Mouse (Mus musculus): Measurements from ENCODE around the gene Lrrc17. TPM values are rescaled to one million over a fixed set of nuclear protein-coding genes. Genes with fewer than 3 reads are reported as not detected.

Gene Lrrc17
- polyA plus RNA-seq (2015; fragmentation: Nextera tagmentation; extraction: Ambion mirVana): 4.6 TPM in 2 replicates

GRCm38 (mm10) chr5:21543409-21544201 lies at the start of gene Lrrc17:
Lrrc17 (plus strand) TSS chr5:21543559.
- no peak within 1 kb of the TSS for H3K4me2 ChIP-seq (ENCODE audit: low read length)
- ATAC-seq: no peak

GRCm38 (mm10) chr5:21494781-21495180 lies 48.6 kb upstream of the Lrrc17 start:
- 74% methylated on average over 3 of the region's 3 CpGs for WGBS

More at GRCm38 (mm10) chr5:21543409-21544201, at the start of gene Lrrc17:
- Histone ChIP-seq H3K27ac (ENCODE audit: low read length) (no peak within 1 kb of the TSS), H3K9ac (ENCODE audit: low read depth, low read length) (no peak within 1 kb of the TSS), H3K4me1 (ENCODE audit: control insufficient read depth, insufficient read depth, low read length) (no peaks in the 10 kb centered on the region), H3K36me3 (ENCODE audit: control insufficient read depth, insufficient read depth, low read length) (no peaks in the 10 kb centered on the region), H3K9me3 (replicated peaks; ENCODE audit: control insufficient read depth, low read length, poor library complexity, severe bottlenecking) (no peaks in the 10 kb centered on the region), H3K4me3 (ENCODE audit: low read depth, low read length) (no peak within 1 kb of the TSS), H3K27me3 (ENCODE audit: control insufficient read depth, insufficient read depth, low read depth, low read length) (no peaks in the 10 kb centered on the region)
- 60% methylated on average over 17 of the region's 17 CpGs for WGBS

GRCm38 (mm10) chr5:21496321-21496720 lies 47.0 kb upstream of the Lrrc17 start:
- no peak overlapping the region for H3K4me3 ChIP-seq (ENCODE audit: low read depth, low read length)
- no peak overlapping the region for H3K27ac ChIP-seq (ENCODE audit: low read length)
- no peaks in the 10 kb centered on the region for H3K4me1 ChIP-seq (ENCODE audit: control insufficient read depth, insufficient read depth, low read length)
- ATAC-seq: no peak
- no peaks in the 10 kb centered on the region for H3K27me3 ChIP-seq (ENCODE audit: control insufficient read depth, insufficient read depth, low read depth, low read length)
- no peaks in the 10 kb centered on the region for H3K9me3 ChIP-seq (replicated peaks; ENCODE audit: control insufficient read depth, low read length, poor library complexity, severe bottlenecking)
- WGBS: 86% methylated on average over 6 of the region's 6 CpGs
- no peaks in the 10 kb centered on the region for H3K36me3 ChIP-seq (ENCODE audit: control insufficient read depth, insufficient read depth, low read length)
- H3K4me2 ChIP-seq (ENCODE audit: low read length): no peak overlapping the region
- no peak overlapping the region for H3K9ac ChIP-seq (ENCODE audit: low read depth, low read length)

More at GRCm38 (mm10) chr5:21494781-21495180, 48.6 kb upstream of the Lrrc17 start:
- H3K27ac ChIP-seq (ENCODE audit: low read length): no peak overlapping the region
- no peaks in the 10 kb centered on the region for H3K9me3 ChIP-seq (replicated peaks; ENCODE audit: control insufficient read depth, low read length, poor library complexity, severe bottlenecking)
- no peaks in the 10 kb centered on the region for H3K36me3 ChIP-seq (ENCODE audit: control insufficient read depth, insufficient read depth, low read length)
- no peak overlapping the region for H3K4me2 ChIP-seq (ENCODE audit: low read length)
- no peak for ATAC-seq
- H3K4me3 ChIP-seq (ENCODE audit: low read depth, low read length): no peak overlapping the region
- no peak overlapping the region for H3K9ac ChIP-seq (ENCODE audit: low read depth, low read length)
- H3K27me3 ChIP-seq (ENCODE audit: control insufficient read depth, insufficient read depth, low read depth, low read length): no peaks in the 10 kb centered on the region
- H3K4me1 ChIP-seq (ENCODE audit: control insufficient read depth, insufficient read depth, low read length): no peaks in the 10 kb centered on the region

- Histone ChIP-seq H3K4me3 (ENCODE audit: low read depth, low read length) (no peak overlapping the region), H3K4me2 (ENCODE audit: low read length) (no peak overlapping the region), H3K9me3 (replicated peaks; ENCODE audit: control insufficient read depth, low read length, poor library complexity, severe bottlenecking) (no peaks in the 10 kb centered on the region), H3K4me1 (ENCODE audit: control insufficient read depth, insufficient read depth, low read length) (no peaks in the 10 kb centered on the region), H3K36me3 (ENCODE audit: control insufficient read depth, insufficient read depth, low read length) (no peaks in the 10 kb centered on the region), H3K27ac (ENCODE audit: low read length) (no peak overlapping the region), H3K27me3 (ENCODE audit: control insufficient read depth, insufficient read depth, low read depth, low read length) (no peaks in the 10 kb centered on the region), H3K9ac (ENCODE audit: low read depth, low read length) (no peak overlapping the region)
- WGBS: 65% methylated on average over 3 of the region's 3 CpGs
- ATAC-seq: no peak
Measured at GRCm38 (mm10) chr5:21496881-21497280, 46.5 kb upstream of the Lrrc17 start.

GRCm38 (mm10) chr5:21498490-21498889 lies 44.9 kb upstream of the Lrrc17 start:
- no peaks in the 10 kb centered on the region for H3K27me3 ChIP-seq (ENCODE audit: control insufficient read depth, insufficient read depth, low read depth, low read length)
- H3K9ac ChIP-seq (ENCODE audit: low read depth, low read length): no peak overlapping the region
- WGBS: 88% methylated on average over 2 of the region's 2 CpGs

GRCm38 (mm10) chr5:21498925-21499324 lies 44.4 kb upstream of the Lrrc17 start:
- Histone ChIP-seq H3K9ac (ENCODE audit: low read depth, low read length) (no peak overlapping the region), H3K27ac (ENCODE audit: low read length) (no peak overlapping the region), H3K27me3 (ENCODE audit: control insufficient read depth, insufficient read depth, low read depth, low read length) (no peaks in the 10 kb centered on the region), H3K9me3 (replicated peaks; ENCODE audit: control insufficient read depth, low read length, poor library complexity, severe bottlenecking) (no peaks in the 10 kb centered on the region), H3K4me1 (ENCODE audit: control insufficient read depth, insufficient read depth, low read length) (no peaks in the 10 kb centered on the region), H3K36me3 (ENCODE audit: control insufficient read depth, insufficient read depth, low read length) (no peaks in the 10 kb centered on the region), H3K4me3 (ENCODE audit: low read depth, low read length) (no peak overlapping the region), H3K4me2 (ENCODE audit: low read length) (no peak overlapping the region)
- no peak for ATAC-seq
- WGBS: 83% methylated on average over 11 of the region's 11 CpGs

More at GRCm38 (mm10) chr5:21498490-21498889, 44.9 kb upstream of the Lrrc17 start:
- Histone ChIP-seq H3K4me2 (ENCODE audit: low read length) (no peak overlapping the region), H3K4me3 (ENCODE audit: low read depth, low read length) (no peak overlapping the region), H3K9me3 (replicated peaks; ENCODE audit: control insufficient read depth, low read length, poor library complexity, severe bottlenecking) (no peaks in the 10 kb centered on the region), H3K36me3 (ENCODE audit: control insufficient read depth, insufficient read depth, low read length) (no peaks in the 10 kb centered on the region), H3K4me1 (ENCODE audit: control insufficient read depth, insufficient read depth, low read length) (no peaks in the 10 kb centered on the region), H3K27ac (ENCODE audit: low read length) (no peak overlapping the region)
- ATAC-seq: no peak

GRCm38 (mm10) chr5:21500133-21500532 lies 43.2 kb upstream of the Lrrc17 start:
- Histone ChIP-seq H3K4me1 (ENCODE audit: control insufficient read depth, insufficient read depth, low read length) (no peaks in the 10 kb centered on the region), H3K4me3 (ENCODE audit: low read depth, low read length) (no peak overlapping the region), H3K36me3 (ENCODE audit: control insufficient read depth, insufficient read depth, low read length) (no peaks in the 10 kb centered on the region), H3K27ac (ENCODE audit: low read length) (no peak overlapping the region), H3K9me3 (replicated peaks; ENCODE audit: control insufficient read depth, low read length, poor library complexity, severe bottlenecking) (no peaks in the 10 kb centered on the region), H3K9ac (ENCODE audit: low read depth, low read length) (no peak overlapping the region), H3K4me2 (ENCODE audit: low read length) (no peak overlapping the region), H3K27me3 (ENCODE audit: control insufficient read depth, insufficient read depth, low read depth, low read length) (no peaks in the 10 kb centered on the region)
- 77% methylated on average over 10 of the region's 10 CpGs for WGBS
- ATAC-seq: no peak

- WGBS: 83% methylated on average over 2 of the region's 2 CpGs
- H3K36me3 ChIP-seq (ENCODE audit: control insufficient read depth, insufficient read depth, low read length): no peaks in the 10 kb centered on the region
- H3K9me3 ChIP-seq (replicated peaks; ENCODE audit: control insufficient read depth, low read length, poor library complexity, severe bottlenecking): no peaks in the 10 kb centered on the region
- no peaks in the 10 kb centered on the region for H3K27me3 ChIP-seq (ENCODE audit: control insufficient read depth, insufficient read depth, low read depth, low read length)
- H3K4me1 ChIP-seq (ENCODE audit: control insufficient read depth, insufficient read depth, low read length): no peaks in the 10 kb centered on the region
- H3K9ac ChIP-seq (ENCODE audit: low read depth, low read length): no peak overlapping the region
- H3K4me3 ChIP-seq (ENCODE audit: low read depth, low read length): no peak overlapping the region
- H3K27ac ChIP-seq (ENCODE audit: low read length): no peak overlapping the region
- ATAC-seq: no peak
- no peak overlapping the region for H3K4me2 ChIP-seq (ENCODE audit: low read length)
Measured at GRCm38 (mm10) chr5:21500941-21501340, 42.4 kb upstream of the Lrrc17 start.

GRCm38 (mm10) chr5:21502936-21503610 lies 40.3 kb upstream of the Lrrc17 start:
- H3K4me3 ChIP-seq (ENCODE audit: low read depth, low read length): no peak overlapping the region
- H3K4me1 ChIP-seq (ENCODE audit: control insufficient read depth, insufficient read depth, low read length): no peaks in the 10 kb centered on the region
- no peaks in the 10 kb centered on the region for H3K27me3 ChIP-seq (ENCODE audit: control insufficient read depth, insufficient read depth, low read depth, low read length)
- no peak for ATAC-seq
- H3K27ac ChIP-seq (ENCODE audit: low read length): no peak overlapping the region
- H3K4me2 ChIP-seq (ENCODE audit: low read length): no peak overlapping the region
- no peaks in the 10 kb centered on the region for H3K36me3 ChIP-seq (ENCODE audit: control insufficient read depth, insufficient read depth, low read length)
- no peak overlapping the region for H3K9ac ChIP-seq (ENCODE audit: low read depth, low read length)
- H3K9me3 ChIP-seq (replicated peaks; ENCODE audit: control insufficient read depth, low read length, poor library complexity, severe bottlenecking): no peaks in the 10 kb centered on the region
- 91% methylated on average over 13 of the region's 13 CpGs for WGBS

Data from midbrain, embryonic 16.5 days (tissue).